Mouse (Mus musculus) liver, adult 2 months (tissue): ENCODE measurements around the gene Ntn5.

ENCODE experiments used
- CTCF ChIP-seq: fragments of 200-500 bp; IDR thresholded peaks from 2 replicates; pipeline ENCODE4 v1.5.1; 2011; ENCODE audit warnings: low read depth, low read length, control low read depth
- POLR2A ChIP-seq: fragments of 200-500 bp; IDR thresholded peaks from 2 replicates; pipeline ENCODE4 v1.6.1; 2011; ENCODE audit warnings: low read length, control low read depth; ENCODE audit not compliant: insufficient read depth; ENCODE audit errors: extremely low read depth

GRCm38 (mm10) chr7:45695098-45695497 lies 11.3 kb downstream of the Ntn5 start:
- no peak for TF ChIP-seq CTCF
- TF ChIP-seq POLR2A, result no peak
